Mouse (Mus musculus) forebrain, embryonic 14.5 days (tissue): ENCODE results near the gene Nipal3. TPM values are rescaled to one million over a fixed set of nuclear protein-coding genes. Genes with fewer than 3 reads are reported as not detected.
A peak's percentile ranks its signal among the peaks of the same experiment; 100 is the strongest.

Experiments used
- ATAC-seq: fragments of 200-750 bp; cut with Nextera tagmentation; 2 replicates; pipeline ENCODE4 v1.8.0; 2017; ENCODE audit warnings: mild to moderate bottlenecking, moderate library complexity
- DNase-seq: peaks from one replicate; pipeline ENCODE4 v3.0.0-alpha.2; 2015; ENCODE audit warnings: low spot score
- H3K27ac ChIP-seq: fragments of 300-500 bp; sonication (generic); 2 replicates; pipeline ENCODE4 v1.5.1; 2014; ENCODE audit warnings: low read depth, mild to moderate bottlenecking, control low read depth, low read length, moderate library complexity
- H3K27me3 ChIP-seq: fragments of 300-500 bp; sonication (generic); replicated peaks from 2 replicates; pipeline ENCODE4 v1.6.1; 2014; ENCODE audit warnings: low read length, control low read depth, mixed read lengths; ENCODE audit not compliant: control insufficient read depth, insufficient read depth
- H3K36me3 ChIP-seq: fragments of 300-500 bp; sonication (generic); 2 replicates; pipeline ENCODE4 v1.6.1; 2014; ENCODE audit warnings: low read length, control low read depth; ENCODE audit not compliant: control insufficient read depth, insufficient read depth
- H3K4me1 ChIP-seq: fragments of 300-500 bp; sonication (generic); 2 replicates; pipeline ENCODE4 v1.6.1; 2014; ENCODE audit warnings: antibody characterized with exemption, low read length, control low read depth; ENCODE audit not compliant: control insufficient read depth, insufficient read depth
- H3K4me2 ChIP-seq: fragments of 300-500 bp; sonication (generic); 2 replicates; pipeline ENCODE4 v1.6.1; 2014; ENCODE audit warnings: mild to moderate bottlenecking, control low read depth, low read length
- H3K4me3 ChIP-seq: fragments of 300-500 bp; sonication (generic); 2 replicates; pipeline ENCODE4 v1.5.1; 2014; ENCODE audit warnings: low read depth, low read length, control low read depth
- H3K9ac ChIP-seq: fragments of 300-500 bp; sonication (generic); 2 replicates; pipeline ENCODE4 v1.6.1; 2014; ENCODE audit warnings: mild to moderate bottlenecking, low read length, control low read depth, moderate library complexity
- H3K9me3 ChIP-seq: fragments of 300-500 bp; sonication (generic); replicated peaks from 2 replicates; pipeline ENCODE4 v1.6.1; 2016; ENCODE audit warnings: low read length, control low read depth, mixed read lengths; ENCODE audit not compliant: control insufficient read depth
- WGBS: fragments of 180-500 bp; shearing (Covaris S2); extraction: QIAGEN DNeasy Blood & Tissue Kit; methylation state at CpG from one replicate; pipeline ENCODE4 v1.1.7; 2014; 5-methylcytosine and 5-hydroxymethylcytosine counted together
- polyA plus RNA-seq: library from polyadenylated mRNA; unstranded; fragments of >200 nt; fragmentation: Nextera tagmentation; extraction: Ambion mirVana; gene quantifications from 2 replicates; pipeline ENCODE4 v1.2.1, GENCODE M21; 2014

Nipal3 gene
- polyA plus RNA-seq, 1 experiment from 2014 or later, result 5.3 TPM

- H3K4me1 ChIP-seq, result no peaks in the 10 kb centered on the region
- DNase-seq (no peak), ATAC-seq (no peak)
- H3K27ac ChIP-seq, result no peak overlapping the region
- H3K9me3 ChIP-seq, result no peaks in the 10 kb centered on the region
- no peak overlapping the region for H3K4me2 ChIP-seq
- 84% methylated on average over 11 of the region's 11 CpGs for WGBS
- peaks cover 53% of the 10 kb centered on the region for H3K36me3 ChIP-seq
- H3K9ac ChIP-seq, result no peak overlapping the region
- H3K27me3 ChIP-seq, result no peaks in the 10 kb centered on the region
- H3K4me3 ChIP-seq, result no peak overlapping the region
Observed at GRCm38 (mm10) chr4:135420416-135420815, 74.4 kb downstream of the Nipal3 start.

- H3K9me3 ChIP-seq, result no peaks in the 10 kb centered on the region
- DNase-seq (no peak), ATAC-seq (no peak)
- H3K4me1 ChIP-seq, result no peaks in the 10 kb centered on the region
- peaks cover 55% of the 10 kb centered on the region for H3K36me3 ChIP-seq
- H3K27ac ChIP-seq, result no peak overlapping the region
- H3K9ac ChIP-seq, result no peak overlapping the region
- no peaks in the 10 kb centered on the region for H3K27me3 ChIP-seq
- H3K4me2 ChIP-seq, result no peak overlapping the region
- no peak overlapping the region for H3K4me3 ChIP-seq
- WGBS, result 93% methylated on average over 21 of the region's 21 CpGs
Observed at GRCm38 (mm10) chr4:135419996-135420395, 74.8 kb downstream of the Nipal3 start.

- Histone ChIP-seq H3K9me3 (no peaks in the 10 kb centered on the region), H3K9ac (no peak overlapping the region), H3K27ac (no peak overlapping the region), H3K4me2 (no peak overlapping the region), H3K27me3 (no peaks in the 10 kb centered on the region), H3K4me1 (no peaks in the 10 kb centered on the region), H3K4me3 (no peak overlapping the region), H3K36me3 (peaks cover 47% of the 10 kb centered on the region)
- WGBS, result 93% methylated on average over 21 of the region's 21 CpGs
- ATAC-seq (no peak), DNase-seq (no peak)
Observed at GRCm38 (mm10) chr4:135416367-135416766, 78.5 kb downstream of the Nipal3 start.

GRCm38 (mm10) chr4:135413491-135413890 is 81.3 kb downstream of the Nipal3 start:
- WGBS, result 76% methylated on average over 8 of the region's 8 CpGs
- Histone ChIP-seq H3K9ac (no peak overlapping the region), H3K4me2 (no peak overlapping the region), H3K27ac (no peak overlapping the region), H3K27me3 (no peaks in the 10 kb centered on the region), H3K9me3 (no peaks in the 10 kb centered on the region), H3K36me3 (peaks cover 30% of the 10 kb centered on the region), H3K4me3 (no peak overlapping the region), H3K4me1 (no peaks in the 10 kb centered on the region)
- ATAC-seq, result no peak
- no peak for DNase-seq

GRCm38 (mm10) chr4:135411633-135412032 is 83.2 kb downstream of the Nipal3 start:
- no peak overlapping the region for H3K9ac ChIP-seq
- peak; percentile 72 for DNase-seq

DNA sequence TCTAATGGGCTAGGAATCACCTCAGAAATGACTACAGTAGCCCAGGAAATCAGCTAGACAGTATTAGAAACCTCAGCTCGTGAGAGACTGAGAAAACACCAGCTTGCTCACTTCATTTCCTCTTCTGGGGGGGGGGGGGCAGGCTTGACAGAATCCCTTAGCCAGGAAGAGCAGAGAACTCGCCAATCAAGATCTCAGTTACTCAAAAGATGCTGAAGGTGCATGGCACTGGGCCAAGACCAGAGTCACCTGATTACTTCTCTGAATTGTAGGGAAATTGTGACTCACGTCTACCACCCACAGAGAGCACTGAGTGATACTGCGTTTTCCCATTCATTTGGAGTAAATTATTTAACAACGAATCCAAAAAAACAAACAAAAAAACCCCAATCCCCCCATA is 88.7 kb downstream of the Nipal3 start:
- no peaks in the 10 kb centered on the region for H3K9me3 ChIP-seq
- H3K9ac ChIP-seq, result no peak overlapping the region
- no peak for ATAC-seq
- no peak overlapping the region for H3K4me3 ChIP-seq
- peak; percentile 43 for DNase-seq
- no peaks in the 10 kb centered on the region for H3K36me3 ChIP-seq
- H3K4me1 ChIP-seq, result no peaks in the 10 kb centered on the region
- H3K27me3 ChIP-seq, result no peaks in the 10 kb centered on the region
- H3K27ac ChIP-seq, result no peak overlapping the region
- WGBS, result 42% methylated on average over 5 of the region's 5 CpGs
- H3K4me2 ChIP-seq, result no peak overlapping the region

More at GRCm38 (mm10) chr4:135411633-135412032, 83.2 kb downstream of the Nipal3 start:
- 27% methylated on average over 4 of the region's 4 CpGs for whole genome bisulfite sequencing
- Histone ChIP-seq H3K27ac (no peak overlapping the region), H3K9me3 (no peaks in the 10 kb centered on the region), H3K4me3 (no peak overlapping the region), H3K27me3 (no peaks in the 10 kb centered on the region), H3K4me2 (no peak overlapping the region), H3K36me3 (peaks cover 18% of the 10 kb centered on the region; the same call in 1 of the 2 replicates), H3K4me1 (no peaks in the 10 kb centered on the region)
- no peak for ATAC-seq

GRCm38 (mm10) chr4:135404916-135405315 is 89.9 kb downstream of the Nipal3 start:
- no peak for DNase-seq
- no peak overlapping the region for H3K9ac ChIP-seq
- no peaks in the 10 kb centered on the region for H3K27me3 ChIP-seq
- no peak overlapping the region for H3K27ac ChIP-seq
- 88% methylated on average over 2 of the region's 2 CpGs for WGBS
- no peaks in the 10 kb centered on the region for H3K36me3 ChIP-seq
- no peak for ATAC-seq
- no peak overlapping the region for H3K4me3 ChIP-seq
- no peaks in the 10 kb centered on the region for H3K4me1 ChIP-seq
- H3K4me2 ChIP-seq, result no peak overlapping the region
- H3K9me3 ChIP-seq, result no peaks in the 10 kb centered on the region

- no peaks in the 10 kb centered on the region for H3K36me3 ChIP-seq
- no peaks in the 10 kb centered on the region for H3K9me3 ChIP-seq
- H3K27me3 ChIP-seq, result 0 out of 2 replicates have a peak, but pooled peaks cover 2% of the 10 kb centered on the region
- H3K4me2 ChIP-seq, result no peak overlapping the region
- ATAC-seq (no peak), DNase-seq (no peak)
- H3K4me1 ChIP-seq, result no peaks in the 10 kb centered on the region
- H3K9ac ChIP-seq, result no peak overlapping the region
- H3K27ac ChIP-seq, result no peak overlapping the region
- no peak overlapping the region for H3K4me3 ChIP-seq
- 83% methylated on average over 10 of the region's 10 CpGs for WGBS
Observed at GRCm38 (mm10) chr4:135404048-135404447, 90.8 kb downstream of the Nipal3 start.

- H3K9me3 ChIP-seq, result no peaks in the 10 kb centered on the region
- ATAC-seq (no peak), DNase-seq (no peak)
- no peak overlapping the region for H3K27ac ChIP-seq
- no peak overlapping the region for H3K9ac ChIP-seq
- 8% methylated on average over 7 of the region's 7 CpGs for WGBS
- H3K4me1 ChIP-seq, result no peaks in the 10 kb centered on the region
- H3K36me3 ChIP-seq, result no peaks in the 10 kb centered on the region
- peaks cover 18% of the 10 kb centered on the region for H3K27me3 ChIP-seq
- H3K4me2 ChIP-seq, result no peak overlapping the region
- no peak overlapping the region for H3K4me3 ChIP-seq
Observed at GRCm38 (mm10) chr4:135401881-135402280, 93.0 kb downstream of the Nipal3 start.
